Mouse (Mus musculus): ENCODE results near the gene Serpina16. TPM values are rescaled to one million over a fixed set of nuclear protein-coding genes. Genes with fewer than 3 reads are reported as not detected.
A peak's percentile ranks its signal among the peaks of the same experiment; 100 is the strongest.

Serpina16 gene
- polyA plus RNA-seq, 1 experiment from 2014 or later, result not detected

DNA sequence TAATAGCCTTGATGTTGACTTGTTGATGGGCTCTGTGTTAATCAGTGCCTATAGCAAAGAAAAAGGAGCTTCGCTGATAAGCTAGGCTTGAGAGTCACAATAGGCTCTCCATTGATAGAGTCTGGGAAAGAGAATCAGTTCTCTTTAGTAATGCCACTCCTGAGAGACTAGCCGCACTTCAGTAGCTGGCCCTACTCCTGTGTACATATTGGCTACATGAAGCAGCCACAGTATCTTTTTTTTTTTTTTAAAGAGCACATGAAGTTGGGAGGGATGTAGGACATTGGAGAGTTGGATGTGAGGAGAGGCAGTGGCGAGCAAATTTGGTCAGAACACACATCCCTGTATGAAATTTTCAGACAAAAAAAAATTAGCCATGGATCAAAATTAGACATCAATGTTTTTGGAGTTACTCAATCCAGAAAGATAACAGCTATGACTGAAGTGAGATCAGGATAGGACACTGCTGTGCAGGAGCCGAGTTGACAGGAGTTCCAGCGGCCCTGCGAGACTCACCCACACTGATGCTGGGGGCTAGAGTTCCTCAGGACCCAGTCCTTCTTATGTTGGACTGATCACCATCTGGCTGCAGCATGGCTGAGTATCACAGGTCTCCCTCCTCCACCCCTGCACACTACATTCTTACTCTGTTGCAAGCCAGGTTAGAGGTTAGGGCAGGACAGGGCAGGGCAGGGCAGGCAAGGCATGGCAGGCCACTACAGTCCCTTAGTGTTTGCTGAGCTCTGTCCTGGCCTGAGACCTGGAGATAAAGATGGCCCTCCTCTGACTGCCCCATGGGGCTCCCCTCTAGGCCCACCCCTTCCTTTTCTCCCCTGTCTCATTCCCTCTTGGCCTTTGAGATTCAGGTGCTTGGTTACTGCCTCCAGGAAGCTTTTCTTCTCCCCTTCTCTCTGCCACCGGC, 20.6 kb downstream of the Serpina16 start:
- H3K4me3 ChIP-seq (ENCODE audit: low read depth, low read length), result no peak overlapping the region
- ATAC-seq, result peak; percentile 74
- 47% methylated on average over 7 of the region's 7 CpGs for WGBS

DNA sequence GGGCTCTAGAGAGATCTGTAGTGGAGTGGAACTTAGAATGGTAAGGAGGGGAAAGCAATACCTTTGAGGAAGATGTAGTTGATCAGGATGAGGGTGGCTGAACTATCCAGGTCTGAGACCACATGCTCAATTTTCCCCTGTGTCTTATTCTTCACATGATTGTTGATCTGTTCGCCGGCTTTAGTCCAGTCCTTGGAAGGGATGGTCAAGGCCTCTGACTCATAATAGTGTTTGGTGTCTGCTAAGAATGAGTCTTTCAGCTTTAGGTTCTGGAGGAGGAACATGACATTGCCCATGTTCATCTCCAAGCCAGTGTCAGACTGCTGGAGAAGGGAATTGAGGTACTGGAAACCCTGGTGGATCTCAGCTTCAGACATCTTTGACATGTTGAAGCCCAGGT, 22.1 kb downstream of the Serpina16 start:
- WGBS, result 86% methylated on average over 2 of the region's 2 CpGs
- Histone ChIP-seq H3K4me1 (ENCODE audit: insufficient read depth, low read depth, low read length) (no peaks in the 10 kb centered on the region), H3K9me3 (ENCODE audit: low read length) (no peaks in the 10 kb centered on the region), H3K4me3 (ENCODE audit: low read depth, low read length) (no peak overlapping the region), H3K9ac (replicated peaks; ENCODE audit: low read depth) (no peak overlapping the region), H3K27me3 (replicated peaks; ENCODE audit: insufficient read depth, low read length) (no peaks in the 10 kb centered on the region), H3K36me3 (ENCODE audit: insufficient read depth, low read length) (no peaks in the 10 kb centered on the region), H3K4me2 (replicated peaks; ENCODE audit: low read depth, low read length) (no peak overlapping the region), H3K27ac (ENCODE audit: low read length) (no peak overlapping the region)
- no peak for ATAC-seq
- DNase-seq (ENCODE audit: low spot score), result no peak
- TF ChIP-seq CTCF (IDR thresholded peaks at IDR 0.05), result no peak
- TF ChIP-seq EP300 (IDR thresholded peaks at IDR 0.05), result no peak

More for the DNA sequence above, 20.6 kb downstream of the Serpina16 start:
- no peaks in the 10 kb centered on the region for H3K9me3 ChIP-seq (ENCODE audit: low read length)
- no peaks in the 10 kb centered on the region for H3K27me3 ChIP-seq (replicated peaks; ENCODE audit: insufficient read depth, low read length)
- DNase-seq (ENCODE audit: low spot score), result peak; percentile 43
- H3K4me1 ChIP-seq (ENCODE audit: insufficient read depth, low read depth, low read length), result no peaks in the 10 kb centered on the region
- no peak overlapping the region for H3K27ac ChIP-seq (ENCODE audit: low read length)
- H3K4me2 ChIP-seq (replicated peaks; ENCODE audit: low read depth, low read length), result no peak overlapping the region
- no peak overlapping the region for H3K9ac ChIP-seq (replicated peaks; ENCODE audit: low read depth)
- TF ChIP-seq CTCF (IDR thresholded peaks at IDR 0.05) (no peak), EP300 (IDR thresholded peaks at IDR 0.05) (0 out of 2 replicates have a peak, but pooled peaks have one; percentile 12)
- H3K36me3 ChIP-seq (ENCODE audit: insufficient read depth, low read length), result no peaks in the 10 kb centered on the region

DNA sequence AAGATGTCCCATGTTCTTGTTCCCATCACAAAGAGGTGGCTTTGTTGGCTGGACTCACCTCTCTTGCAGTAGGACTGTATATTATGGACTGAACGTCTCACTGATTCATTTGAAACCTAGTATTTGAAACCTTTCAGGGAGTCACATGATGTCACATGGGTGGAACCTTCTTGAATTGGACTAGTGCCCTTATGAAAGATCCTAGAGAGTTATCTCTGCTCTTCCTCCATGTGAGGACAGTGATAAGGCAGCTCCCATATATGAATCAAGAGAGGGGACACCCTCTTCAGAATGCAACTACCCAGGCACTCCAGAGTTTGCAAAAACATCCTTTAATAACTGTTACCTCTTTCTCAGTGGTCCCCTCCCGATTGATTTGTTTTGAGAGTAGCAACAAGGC, 29.6 kb downstream of the Serpina16 start:
- Histone ChIP-seq H3K36me3 (ENCODE audit: insufficient read depth, low read length) (no peaks in the 10 kb centered on the region), H3K27ac (ENCODE audit: low read length) (no peak overlapping the region), H3K4me1 (ENCODE audit: insufficient read depth, low read depth, low read length) (no peaks in the 10 kb centered on the region), H3K9ac (replicated peaks; ENCODE audit: low read depth) (no peak overlapping the region), H3K9me3 (ENCODE audit: low read length) (no peaks in the 10 kb centered on the region), H3K4me2 (replicated peaks; ENCODE audit: low read depth, low read length) (no peak overlapping the region), H3K27me3 (replicated peaks; ENCODE audit: insufficient read depth, low read length) (no peaks in the 10 kb centered on the region), H3K4me3 (ENCODE audit: low read depth, low read length) (no peak overlapping the region)
- WGBS, result 70% methylated on average over 2 of the region's 2 CpGs
- TF ChIP-seq CTCF (IDR thresholded peaks at IDR 0.05) (no peak), EP300 (IDR thresholded peaks at IDR 0.05) (no peak)
- no peak for ATAC-seq
- no peak for DNase-seq (ENCODE audit: low spot score)

DNA sequence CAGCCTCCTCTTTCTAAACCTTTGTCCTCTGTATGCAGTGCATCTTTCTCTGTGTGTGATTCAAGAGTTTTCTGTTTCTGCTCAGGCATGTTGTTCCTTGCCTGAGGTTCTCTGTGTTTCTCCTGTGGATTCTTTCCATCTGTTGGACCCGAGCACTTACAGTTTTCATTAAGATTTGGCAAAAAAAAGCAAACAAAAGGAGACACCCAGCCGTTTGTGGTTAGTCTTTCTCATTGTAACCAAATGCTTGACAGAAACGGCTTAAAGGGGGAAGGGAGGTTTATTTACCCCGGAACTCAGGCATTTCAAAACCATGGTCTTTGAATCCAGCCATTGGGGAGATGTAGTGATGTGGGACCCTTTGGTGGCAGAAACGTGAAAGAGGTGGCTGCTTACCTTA, 31.3 kb downstream of the Serpina16 start:
- no peak overlapping the region for H3K27ac ChIP-seq (ENCODE audit: low read length)
- H3K4me2 ChIP-seq (replicated peaks; ENCODE audit: low read depth, low read length), result no peak overlapping the region
- ATAC-seq (no peak), DNase-seq (ENCODE audit: low spot score) (no peak)
- TF ChIP-seq EP300 (IDR thresholded peaks at IDR 0.05) (no peak), CTCF (IDR thresholded peaks at IDR 0.05) (no peak)
- H3K36me3 ChIP-seq (ENCODE audit: insufficient read depth, low read length), result no peaks in the 10 kb centered on the region
- 10% methylated on average over 5 of the region's 5 CpGs for WGBS
- no peak overlapping the region for H3K9ac ChIP-seq (replicated peaks; ENCODE audit: low read depth)
- no peaks in the 10 kb centered on the region for H3K9me3 ChIP-seq (ENCODE audit: low read length)
- H3K27me3 ChIP-seq (replicated peaks; ENCODE audit: insufficient read depth, low read length), result no peaks in the 10 kb centered on the region
- H3K4me3 ChIP-seq (ENCODE audit: low read depth, low read length), result no peak overlapping the region
- H3K4me1 ChIP-seq (ENCODE audit: insufficient read depth, low read depth, low read length), result no peaks in the 10 kb centered on the region

DNA sequence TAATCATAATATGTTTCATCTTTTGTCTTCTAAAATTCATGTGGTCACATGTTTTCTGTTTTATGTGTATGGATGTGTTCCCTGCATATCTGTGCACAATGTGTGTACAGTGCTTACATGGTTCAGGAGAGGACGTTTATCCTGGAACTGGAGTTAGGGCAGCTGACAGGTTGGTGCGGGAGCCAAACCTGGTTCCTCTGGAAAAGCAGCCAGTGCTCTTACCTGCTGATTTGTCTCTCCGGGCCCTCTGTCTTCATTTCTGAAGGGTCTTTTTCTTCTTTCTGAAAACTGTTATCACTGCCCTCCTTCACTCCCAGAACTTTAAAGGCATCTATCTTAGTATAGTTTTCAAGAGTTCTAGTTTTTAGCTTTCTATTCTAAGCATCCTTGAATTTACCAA, 32.1 kb downstream of the Serpina16 start:
- Histone ChIP-seq H3K27me3 (replicated peaks; ENCODE audit: insufficient read depth, low read length) (no peaks in the 10 kb centered on the region), H3K36me3 (ENCODE audit: insufficient read depth, low read length) (no peaks in the 10 kb centered on the region), H3K9ac (replicated peaks; ENCODE audit: low read depth) (no peak overlapping the region), H3K9me3 (ENCODE audit: low read length) (no peaks in the 10 kb centered on the region), H3K4me2 (replicated peaks; ENCODE audit: low read depth, low read length) (no peak overlapping the region), H3K27ac (ENCODE audit: low read length) (no peak overlapping the region), H3K4me3 (ENCODE audit: low read depth, low read length) (no peak overlapping the region), H3K4me1 (ENCODE audit: insufficient read depth, low read depth, low read length) (no peaks in the 10 kb centered on the region)
- TF ChIP-seq CTCF (IDR thresholded peaks at IDR 0.05) (no peak), EP300 (IDR thresholded peaks at IDR 0.05) (no peak)
- 69% methylated on average over 3 of the region's 3 CpGs for WGBS
- ATAC-seq (no peak), DNase-seq (ENCODE audit: low spot score) (no peak)

DNA sequence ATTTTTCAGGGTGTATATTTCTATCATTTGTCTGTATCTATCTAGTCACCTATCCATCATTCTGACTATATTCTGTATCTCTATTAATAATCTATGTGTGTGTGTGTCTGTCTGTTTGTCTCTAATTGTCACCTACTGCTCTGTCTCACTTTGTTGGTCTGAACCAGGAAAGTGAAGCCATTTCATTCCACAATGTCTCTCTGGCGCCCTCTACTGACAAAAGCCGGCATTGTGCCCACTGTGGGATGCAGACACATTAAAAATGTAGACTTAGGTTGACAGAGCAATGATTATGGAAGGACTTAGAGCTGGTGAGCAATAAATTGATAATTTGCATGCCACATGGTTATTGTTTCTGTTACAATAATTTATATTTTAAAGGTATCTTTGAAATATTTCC, 32.6 kb downstream of the Serpina16 start:
- Histone ChIP-seq H3K27me3 (replicated peaks; ENCODE audit: insufficient read depth, low read length) (no peaks in the 10 kb centered on the region), H3K9me3 (ENCODE audit: low read length) (no peaks in the 10 kb centered on the region), H3K36me3 (ENCODE audit: insufficient read depth, low read length) (no peaks in the 10 kb centered on the region), H3K9ac (replicated peaks; ENCODE audit: low read depth) (no peak overlapping the region), H3K27ac (ENCODE audit: low read length) (no peak overlapping the region), H3K4me2 (replicated peaks; ENCODE audit: low read depth, low read length) (no peak overlapping the region), H3K4me1 (ENCODE audit: insufficient read depth, low read depth, low read length) (no peaks in the 10 kb centered on the region), H3K4me3 (ENCODE audit: low read depth, low read length) (no peak overlapping the region)
- peak; percentile 92 for TF ChIP-seq CTCF (IDR thresholded peaks at IDR 0.05)
- no peak for TF ChIP-seq EP300 (IDR thresholded peaks at IDR 0.05)
- 2% methylated on average over 2 of the region's 2 CpGs for WGBS
- ATAC-seq (peak; percentile 26; the same call in 1 of the 2 replicates), DNase-seq (ENCODE audit: low spot score) (peak; percentile 61)

All from lung, postnatal 0 days (tissue).